Mouse (Mus musculus) limb, embryonic 11.5 days (tissue): ENCODE measurements around the gene Ptprc. TPM values are rescaled to one million over a fixed set of nuclear protein-coding genes. Genes with fewer than 3 reads are reported as not detected.
A peak's percentile ranks its signal among the peaks of the same experiment; 100 is the strongest.

Source experiments
- ATAC-seq: fragments of 200-750 bp; cut with Nextera tagmentation; 2 replicates; pipeline ENCODE4 v1.8.0; 2017; ENCODE audit warnings: low read depth; ENCODE audit not compliant: insufficient number of reproducible peaks, low FRiP score, low TSS enrichment
- DNase-seq: peaks from one replicate; pipeline ENCODE4 v3.0.0-alpha.2; 2015; ENCODE audit warnings: low spot score
- H3K27ac ChIP-seq: fragments of 300-500 bp; sonication (generic); replicated peaks from 2 replicates; pipeline ENCODE4 v1.5.1; 2014; ENCODE audit warnings: low read depth, mild to moderate bottlenecking, low read length
- H3K27me3 ChIP-seq: fragments of 300-500 bp; sonication (generic); 2 replicates; pipeline ENCODE4 v1.6.1; 2014; ENCODE audit warnings: mild to moderate bottlenecking, low read length, mixed read lengths; ENCODE audit not compliant: control insufficient read depth, insufficient read depth
- H3K36me3 ChIP-seq: fragments of 300-500 bp; sonication (generic); 2 replicates; pipeline ENCODE4 v1.6.1; 2014; ENCODE audit warnings: mild to moderate bottlenecking, low read length, moderate library complexity, mixed read lengths; ENCODE audit not compliant: control insufficient read depth, insufficient read depth
- H3K4me1 ChIP-seq: fragments of 300-500 bp; sonication (generic); 2 replicates; pipeline ENCODE4 v1.6.1; 2014; ENCODE audit warnings: low read length, mixed read lengths; ENCODE audit not compliant: control insufficient read depth, insufficient read depth
- H3K4me2 ChIP-seq: fragments of 300-500 bp; sonication (generic); 2 replicates; pipeline ENCODE4 v1.6.1; 2014; ENCODE audit warnings: low read depth, mild to moderate bottlenecking, moderate library complexity; ENCODE audit not compliant: severe bottlenecking
- H3K4me3 ChIP-seq: fragments of 300-500 bp; sonication (generic); 2 replicates; pipeline ENCODE4 v1.5.1; 2014; ENCODE audit warnings: low read depth, low read length
- H3K9ac ChIP-seq: fragments of 300-500 bp; sonication (generic); 2 replicates; pipeline ENCODE4 v1.6.1; 2014; ENCODE audit warnings: mild to moderate bottlenecking, low read length
- H3K9me3 ChIP-seq: fragments of 300-500 bp; sonication (generic); 2 replicates; pipeline ENCODE4 v1.6.1; 2016; ENCODE audit warnings: low read length; ENCODE audit not compliant: control insufficient read depth
- WGBS: fragments of 180-500 bp; shearing (Covaris S2); extraction: QIAGEN DNeasy Blood & Tissue Kit; methylation state at CpG from one replicate; pipeline ENCODE4 v1.1.7; 2014; 5-methylcytosine and 5-hydroxymethylcytosine counted together
- polyA plus RNA-seq: library from polyadenylated mRNA; unstranded; fragments of >200 nt; fragmentation: Nextera tagmentation; extraction: Ambion mirVana; gene quantifications from 2 replicates; pipeline ENCODE4 v1.2.1, GENCODE M21; 2014

Gene Ptprc
- polyA plus RNA-seq, 1 experiment from 2014 or later, result 0.93 TPM

- H3K4me1 ChIP-seq, result no peaks in the 10 kb centered on the region
- ATAC-seq (no peak), DNase-seq (no peak)
- H3K9me3 ChIP-seq, result no peaks in the 10 kb centered on the region
- H3K36me3 ChIP-seq, result no peaks in the 10 kb centered on the region
- no peak overlapping the region for H3K27ac ChIP-seq
- no peak overlapping the region for H3K9ac ChIP-seq
- H3K27me3 ChIP-seq, result no peaks in the 10 kb centered on the region
- H3K4me2 ChIP-seq, result no peak overlapping the region
- 79% methylated on average over 8 of the region's 8 CpGs for WGBS
- H3K4me3 ChIP-seq, result no peak overlapping the region
These were observed 48.7 kb downstream of the Ptprc start for GRCm38 (mm10) chr1:138126843-138127242.

GRCm38 (mm10) chr1:138125281-138125680 lies 50.2 kb downstream of the Ptprc start:
- no peaks in the 10 kb centered on the region for H3K4me1 ChIP-seq
- WGBS, result 77% methylated on average over 1 of the region's 1 CpGs
- no peak overlapping the region for H3K4me2 ChIP-seq
- H3K9ac ChIP-seq, result no peak overlapping the region
- no peaks in the 10 kb centered on the region for H3K27me3 ChIP-seq
- no peaks in the 10 kb centered on the region for H3K36me3 ChIP-seq
- H3K4me3 ChIP-seq, result no peak overlapping the region
- H3K9me3 ChIP-seq, result no peaks in the 10 kb centered on the region
- no peak overlapping the region for H3K27ac ChIP-seq
- DNase-seq (no peak), ATAC-seq (no peak)

GRCm38 (mm10) chr1:138123866-138124265 lies 51.6 kb downstream of the Ptprc start:
- Histone ChIP-seq H3K4me1 (no peaks in the 10 kb centered on the region), H3K9me3 (no peaks in the 10 kb centered on the region), H3K9ac (no peak overlapping the region), H3K27ac (no peak overlapping the region), H3K4me3 (no peak overlapping the region), H3K27me3 (no peaks in the 10 kb centered on the region), H3K4me2 (no peak overlapping the region), H3K36me3 (no peaks in the 10 kb centered on the region)
- WGBS, result 39% methylated on average over 3 of the region's 3 CpGs
- DNase-seq (peak; percentile 32), ATAC-seq (no peak)

- no peaks in the 10 kb centered on the region for H3K36me3 ChIP-seq
- 54% methylated on average over 12 of the region's 12 CpGs for WGBS
These were observed 55.6 kb downstream of the Ptprc start for GRCm38 (mm10) chr1:138119895-138120294.

GRCm38 (mm10) chr1:138093219-138093618 lies 82.3 kb downstream of the Ptprc start:
- 56% methylated on average over 1 of the region's 1 CpGs for WGBS

More at GRCm38 (mm10) chr1:138119895-138120294, 55.6 kb downstream of the Ptprc start:
- Histone ChIP-seq H3K9me3 (no peaks in the 10 kb centered on the region), H3K4me1 (no peaks in the 10 kb centered on the region), H3K4me2 (no peak overlapping the region), H3K4me3 (no peak overlapping the region), H3K27me3 (no peaks in the 10 kb centered on the region), H3K9ac (no peak overlapping the region), H3K27ac (no peak overlapping the region)
- ATAC-seq (no peak), DNase-seq (peak; percentile 23)

GRCm38 (mm10) chr1:138085810-138086209 lies 89.7 kb downstream of the Ptprc start:
- Histone ChIP-seq H3K27me3 (no peaks in the 10 kb centered on the region), H3K4me3 (no peak overlapping the region), H3K4me1 (no peaks in the 10 kb centered on the region), H3K9me3 (no peaks in the 10 kb centered on the region), H3K36me3 (no peaks in the 10 kb centered on the region), H3K9ac (no peak overlapping the region), H3K27ac (no peak overlapping the region), H3K4me2 (no peak overlapping the region)
- 3% methylated on average over 1 of the region's 1 CpGs for WGBS
- DNase-seq (peak; percentile 70), ATAC-seq (no peak)

More at GRCm38 (mm10) chr1:138093219-138093618, 82.3 kb downstream of the Ptprc start:
- no peaks in the 10 kb centered on the region for H3K4me1 ChIP-seq
- no peak for DNase-seq
- no peak overlapping the region for H3K4me2 ChIP-seq
- H3K27ac ChIP-seq, result no peak overlapping the region
- H3K9ac ChIP-seq, result no peak overlapping the region
- H3K27me3 ChIP-seq, result no peaks in the 10 kb centered on the region
- no peaks in the 10 kb centered on the region for H3K9me3 ChIP-seq
- no peak for ATAC-seq
- no peak overlapping the region for H3K4me3 ChIP-seq
- H3K36me3 ChIP-seq, result no peaks in the 10 kb centered on the region

- Histone ChIP-seq H3K27me3 (no peaks in the 10 kb centered on the region), H3K4me1 (no peaks in the 10 kb centered on the region), H3K36me3 (no peaks in the 10 kb centered on the region), H3K4me2 (no peak overlapping the region), H3K9me3 (no peaks in the 10 kb centered on the region), H3K27ac (no peak overlapping the region), H3K9ac (no peak overlapping the region), H3K4me3 (no peak overlapping the region)
- ATAC-seq (no peak), DNase-seq (no peak)
These were observed 91.8 kb downstream of the Ptprc start for GRCm38 (mm10) chr1:138083707-138084106.

- no peaks in the 10 kb centered on the region for H3K36me3 ChIP-seq
- H3K27me3 ChIP-seq, result no peaks in the 10 kb centered on the region
- H3K9ac ChIP-seq, result no peak overlapping the region
- H3K27ac ChIP-seq, result no peak overlapping the region
- ATAC-seq (no peak), DNase-seq (no peak)
- H3K4me1 ChIP-seq, result no peaks in the 10 kb centered on the region
- H3K4me3 ChIP-seq, result no peak overlapping the region
- WGBS, result 96% methylated on average over 1 of the region's 1 CpGs
- H3K9me3 ChIP-seq, result no peaks in the 10 kb centered on the region
- no peak overlapping the region for H3K4me2 ChIP-seq
These were observed 95.2 kb downstream of the Ptprc start for GRCm38 (mm10) chr1:138080308-138080707.
